Mouse (Mus musculus): ENCODE measurements around the gene Gm9999. TPM values are rescaled to one million over a fixed set of nuclear protein-coding genes. Genes with fewer than 3 reads are reported as not detected.

The Gm9999 gene
- polyA plus RNA-seq, 1 experiment, result 1,518 TPM

DNA sequence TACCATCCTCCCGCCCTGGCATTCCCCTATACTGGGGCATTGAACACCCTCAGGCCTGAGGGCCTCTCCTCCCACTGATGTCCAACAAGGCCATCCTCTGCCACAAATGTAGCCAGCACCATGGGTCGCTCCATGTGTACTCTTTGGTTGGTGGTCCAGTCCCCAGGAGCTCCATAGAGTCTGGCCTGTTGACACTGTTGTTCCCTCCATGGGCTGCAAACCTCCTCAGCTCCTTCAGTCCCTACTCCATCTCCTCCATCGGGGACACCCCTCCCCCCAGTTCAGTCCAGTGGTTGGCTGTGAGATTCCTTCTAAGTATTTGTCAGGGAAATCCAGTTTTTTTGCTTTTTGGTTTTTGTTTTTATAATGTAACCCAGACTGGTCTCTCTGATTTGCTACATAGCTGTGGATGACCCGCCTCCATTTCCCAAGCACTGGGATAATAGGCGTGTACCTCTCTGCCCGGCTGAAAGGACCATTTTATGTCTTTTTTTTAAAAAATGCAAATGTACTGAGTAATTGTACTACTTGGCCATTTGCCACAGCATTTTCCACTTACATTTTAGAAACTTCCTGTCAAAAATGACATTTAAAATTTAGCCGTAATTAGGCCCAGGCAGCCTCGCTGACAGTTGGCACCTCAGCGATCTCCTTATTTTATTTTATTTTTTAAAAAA lies 47.3 kb downstream of the Gm9999 start:
- no peak overlapping the region for H3K4me3 ChIP-seq (ENCODE audit: control insufficient read depth, low read depth, low read length)
- H3K36me3 ChIP-seq (ENCODE audit: control insufficient read depth, insufficient read depth, low read length), result no peaks in the 10 kb centered on the region
- no peak overlapping the region for H3K27ac ChIP-seq (ENCODE audit: control insufficient read depth, insufficient read depth, low read depth, low read length)
- H3K4me1 ChIP-seq (ENCODE audit: control insufficient read depth, insufficient read depth, low read length), result no peaks in the 10 kb centered on the region
- no peaks in the 10 kb centered on the region for H3K27me3 ChIP-seq (ENCODE audit: control insufficient read depth, insufficient read depth, low read length)
- TF ChIP-seq POLR2A (IDR thresholded peaks at IDR 0.05; ENCODE audit: control insufficient read depth, low read depth, low read length) (no peak), CTCF (IDR thresholded peaks at IDR 0.05; ENCODE audit: control insufficient read depth, insufficient read depth, insufficient replicate concordance, low read depth, low read length) (no peak)

DNA sequence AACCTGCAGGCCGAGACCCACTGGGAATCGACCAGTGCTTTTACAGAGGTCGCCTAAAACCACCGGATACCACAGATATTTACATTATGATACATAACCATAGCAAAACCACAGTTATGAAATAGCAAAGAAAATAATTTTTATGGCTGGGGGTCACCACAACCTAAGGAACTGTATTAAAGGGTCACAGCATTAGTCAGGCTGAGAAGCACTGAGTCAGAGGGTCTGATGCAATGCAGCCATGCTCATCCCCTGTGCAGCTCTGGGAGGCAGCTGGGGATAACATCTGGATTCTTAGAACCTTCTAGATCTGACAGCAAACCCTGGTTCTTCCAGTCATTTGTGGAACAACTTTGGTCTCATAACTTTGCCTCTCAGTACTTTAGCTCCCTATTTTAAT lies 48.0 kb downstream of the Gm9999 start:
- Histone ChIP-seq H3K4me1 (ENCODE audit: control insufficient read depth, insufficient read depth, low read length) (no peaks in the 10 kb centered on the region), H3K36me3 (ENCODE audit: control insufficient read depth, insufficient read depth, low read length) (no peaks in the 10 kb centered on the region), H3K27me3 (ENCODE audit: control insufficient read depth, insufficient read depth, low read length) (no peaks in the 10 kb centered on the region), H3K4me3 (ENCODE audit: control insufficient read depth, low read depth, low read length) (no peak overlapping the region), H3K27ac (ENCODE audit: control insufficient read depth, insufficient read depth, low read depth, low read length) (no peak overlapping the region)
- TF ChIP-seq POLR2A (IDR thresholded peaks at IDR 0.05; ENCODE audit: control insufficient read depth, low read depth, low read length) (no peak), CTCF (IDR thresholded peaks at IDR 0.05; ENCODE audit: control insufficient read depth, insufficient read depth, insufficient replicate concordance, low read depth, low read length) (no peak)

DNA sequence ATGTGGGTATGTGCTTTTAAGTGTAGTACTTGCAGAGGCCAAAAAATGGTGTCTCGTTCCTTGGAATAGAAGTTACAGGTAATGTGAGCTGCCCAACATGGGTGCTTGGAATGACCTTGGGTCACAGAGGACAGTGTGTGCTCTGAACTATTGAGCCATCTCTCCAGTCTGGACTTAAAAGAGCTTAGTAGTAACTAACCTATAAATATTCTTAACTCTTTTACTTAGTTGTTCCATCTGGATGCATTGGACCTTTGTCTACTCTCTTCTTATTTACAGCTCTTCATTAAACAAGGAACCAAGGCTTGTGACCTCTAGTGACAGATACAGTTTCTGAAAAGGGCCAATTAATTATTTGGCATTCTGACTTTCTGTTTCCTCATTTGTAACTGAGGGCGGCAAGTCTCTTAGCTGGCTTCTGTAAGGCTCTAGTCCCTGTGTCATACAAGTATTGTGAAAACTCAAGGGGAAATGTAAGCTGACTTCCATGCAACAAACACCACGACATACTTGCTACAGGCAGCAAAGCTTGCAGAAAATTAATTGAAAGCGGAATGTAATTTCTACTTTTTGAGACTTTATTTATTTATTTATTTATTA lies 51.5 kb downstream of the Gm9999 start:
- Histone ChIP-seq H3K27ac (ENCODE audit: control insufficient read depth, insufficient read depth, low read depth, low read length) (no peak overlapping the region), H3K4me1 (ENCODE audit: control insufficient read depth, insufficient read depth, low read length) (no peaks in the 10 kb centered on the region), H3K4me3 (ENCODE audit: control insufficient read depth, low read depth, low read length) (no peak overlapping the region), H3K36me3 (ENCODE audit: control insufficient read depth, insufficient read depth, low read length) (no peaks in the 10 kb centered on the region), H3K27me3 (ENCODE audit: control insufficient read depth, insufficient read depth, low read length) (no peaks in the 10 kb centered on the region)
- no peak for TF ChIP-seq CTCF (IDR thresholded peaks at IDR 0.05; ENCODE audit: control insufficient read depth, insufficient read depth, insufficient replicate concordance, low read depth, low read length)
- TF ChIP-seq POLR2A (IDR thresholded peaks at IDR 0.05; ENCODE audit: control insufficient read depth, low read depth, low read length), result no peak

DNA sequence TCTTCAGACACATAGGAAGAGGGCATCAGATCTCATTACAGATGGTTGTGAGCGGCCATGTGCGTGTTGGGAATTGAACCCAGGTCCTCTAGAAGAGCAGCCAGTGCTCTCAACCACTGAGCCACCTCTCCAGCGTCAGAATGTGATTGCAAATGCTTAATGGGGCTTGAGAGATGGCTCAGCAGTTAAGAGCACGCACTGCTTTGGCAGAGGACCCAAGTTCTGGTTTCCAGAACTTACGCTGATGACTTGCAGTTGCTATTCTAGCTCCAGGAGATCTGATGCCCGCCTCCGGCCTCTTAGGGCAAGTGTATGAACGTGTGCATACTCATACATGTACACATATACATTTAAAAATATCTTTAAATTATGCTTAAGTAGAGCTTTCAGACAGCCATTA lies 52.0 kb downstream of the Gm9999 start:
- no peaks in the 10 kb centered on the region for H3K4me1 ChIP-seq (ENCODE audit: control insufficient read depth, insufficient read depth, low read length)
- no peak for TF ChIP-seq POLR2A (IDR thresholded peaks at IDR 0.05; ENCODE audit: control insufficient read depth, low read depth, low read length)
- TF ChIP-seq CTCF (IDR thresholded peaks at IDR 0.05; ENCODE audit: control insufficient read depth, insufficient read depth, insufficient replicate concordance, low read depth, low read length), result no peak
- no peaks in the 10 kb centered on the region for H3K36me3 ChIP-seq (ENCODE audit: control insufficient read depth, insufficient read depth, low read length)
- H3K27me3 ChIP-seq (ENCODE audit: control insufficient read depth, insufficient read depth, low read length), result no peaks in the 10 kb centered on the region
- no peak overlapping the region for H3K4me3 ChIP-seq (ENCODE audit: control insufficient read depth, low read depth, low read length)
- no peak overlapping the region for H3K27ac ChIP-seq (ENCODE audit: control insufficient read depth, insufficient read depth, low read depth, low read length)

Other genes starting within 250 kb of the Gm9999 start
- 1.2 and 1.8 TPM in 2 replicates for gene Saa1, start 240.6 kb upstream of the Gm9999 start, polyA plus RNA-seq (2012; rRNA removed)
- not detected in 2 replicates for gene Saa2, start 231.8 kb upstream of the Gm9999 start, polyA plus RNA-seq (2012; rRNA removed)
- 13.1 and 16.5 TPM in 2 replicates for gene Hps5, start 187.5 kb upstream of the Gm9999 start, polyA plus RNA-seq (2012; rRNA removed)
- 32.3 and 32.7 TPM in 2 replicates for gene Gtf2h1, start 187.5 kb upstream of the Gm9999 start, polyA plus RNA-seq (2012; rRNA removed)
- 979 and 1,018 TPM in 2 replicates for gene Ldha, start 142.1 kb upstream of the Gm9999 start, polyA plus RNA-seq (2012; rRNA removed)
- 2,921 and 3,733 TPM in 2 replicates for gene Ldhc, start 122.4 kb upstream of the Gm9999 start, polyA plus RNA-seq (2012; rRNA removed)
- gene Tsg101, start 63.6 kb upstream of the Gm9999 start, polyA plus RNA-seq (2012; rRNA removed), result 38.3 and 45.7 TPM in 2 replicates
- 2.4 and 2.9 TPM in 2 replicates for gene Uevld, start 25.1 kb upstream of the Gm9999 start, polyA plus RNA-seq (2012; rRNA removed)
- gene Spty2d1, start 24.8 kb downstream of the Gm9999 start, polyA plus RNA-seq (2012; rRNA removed), result 3.3 and 3.4 TPM in 2 replicates
- 37.3 and 42.8 TPM in 2 replicates for gene Tmem86a, start 67.0 kb downstream of the Gm9999 start, polyA plus RNA-seq (2012; rRNA removed)
- 0.06 and 0.23 TPM in 2 replicates for gene Ptpn5, start 150.1 kb downstream of the Gm9999 start, polyA plus RNA-seq (2012; rRNA removed)
- gene Mrgpra6, start 221.3 kb downstream of the Gm9999 start, polyA plus RNA-seq (2012; rRNA removed), result not detected in 2 replicates

Measured in testis, adult 2 months (tissue).